Mouse (Mus musculus) brain, embryonic 14.5 days (tissue): ENCODE data around the gene Hist2h4.

Source experiments
- CTCF ChIP-seq: fragments of 200-500 bp; IDR thresholded peaks from 2 replicates; pipeline ENCODE4 v1.5.1; 2012; ENCODE audit warnings: inconsistent platforms, mild to moderate bottlenecking, moderate library complexity, borderline replicate concordance; ENCODE audit not compliant: insufficient read depth, insufficient read length; ENCODE audit errors: extremely low read depth
- POLR2A ChIP-seq: fragments of 200-500 bp; IDR thresholded peaks from 2 replicates; pipeline ENCODE4 v1.6.1; 2012; ENCODE audit warnings: mild to moderate bottlenecking, inconsistent platforms, borderline replicate concordance; ENCODE audit not compliant: poor library complexity, insufficient read depth, insufficient read length, severe bottlenecking; ENCODE audit errors: extremely low read depth

DNA sequence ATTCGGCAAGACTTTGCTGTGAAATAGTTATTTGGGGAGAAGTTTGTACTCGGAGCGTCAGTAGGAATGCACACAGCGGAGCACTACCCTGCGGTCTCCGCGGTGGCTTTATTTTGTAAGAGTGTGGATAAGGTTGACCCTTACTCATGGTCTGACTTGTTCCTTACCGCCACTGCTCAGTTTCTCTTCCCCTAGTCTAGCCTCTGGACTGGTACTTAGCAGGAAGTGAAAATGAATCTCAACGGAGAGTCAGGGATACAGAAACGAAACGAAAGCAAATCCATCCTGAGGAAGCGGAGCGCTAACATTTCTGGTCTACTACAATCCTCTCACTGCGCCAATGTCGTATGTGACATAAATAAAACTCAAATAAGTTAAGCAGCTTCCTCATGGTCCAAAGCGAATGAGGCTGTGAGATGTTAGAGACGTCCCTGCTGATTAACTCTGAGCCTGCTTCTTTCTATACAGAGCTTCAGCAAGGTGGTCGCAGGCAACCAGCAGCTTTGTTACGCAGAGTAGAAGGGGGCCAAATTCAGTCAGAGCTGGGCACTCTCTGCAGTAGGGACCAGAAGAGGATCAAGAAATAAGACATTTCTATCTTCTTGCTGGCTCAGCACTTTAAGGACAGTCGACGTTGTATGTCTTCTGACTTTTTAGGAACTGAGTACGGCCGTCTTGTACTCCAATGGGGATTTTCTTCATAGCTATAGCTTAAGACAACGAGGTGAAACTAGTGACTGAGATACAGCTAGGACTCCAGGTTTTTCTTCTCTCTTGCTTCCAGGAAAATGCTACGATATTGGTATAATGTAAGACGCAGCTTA lies 37.8 kb upstream of the Hist2h4 start:
- no peak for TF ChIP-seq POLR2A
- TF ChIP-seq CTCF = no peak
